Mouse (Mus musculus) gastrocnemius, adult 18-20 months (tissue): ENCODE data around the gene Kcnh6. TPM values are rescaled to one million over a fixed set of nuclear protein-coding genes. Genes with fewer than 3 reads are reported as not detected.
"Not testable (repeated sequence)": the region's sequence is repeated elsewhere in the genome, so short reads cannot be mapped to it uniquely, and the experiment has no call there.

Source experiments
- DNase-seq: peaks from one replicate; pipeline ENCODE4 v3.0.0; 2021; ENCODE audit warnings: low spot score
- total RNA-seq, 2 experiments: library from RNA; stranded (reverse); gene quantifications; 2 replicates each; pipeline ENCODE4 v1.2.3; 2021

Gene Kcnh6
- total RNA-seq, 2 experiments from 2014 or later: not detected

DNA sequence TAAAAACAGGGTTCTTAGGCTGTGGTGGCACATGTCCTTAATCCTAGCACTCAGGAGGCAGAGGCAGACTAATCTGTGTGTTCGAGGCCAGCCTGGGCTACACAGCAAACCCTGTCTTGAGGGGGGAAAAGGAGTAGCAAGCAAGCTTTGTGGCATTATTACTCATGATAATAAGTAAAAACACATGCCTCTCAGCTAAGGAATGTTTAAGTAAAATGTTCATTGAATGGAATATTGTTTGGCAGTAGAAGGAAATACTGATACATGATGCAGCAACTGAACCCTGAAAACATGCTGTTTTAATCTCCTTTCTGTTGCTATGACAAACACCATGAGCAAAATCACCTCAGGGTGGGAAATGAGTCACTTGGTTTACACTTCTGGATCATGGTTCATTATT lies 53.4 kb downstream of the Kcnh6 start:
- DNase-seq: no peak

DNA sequence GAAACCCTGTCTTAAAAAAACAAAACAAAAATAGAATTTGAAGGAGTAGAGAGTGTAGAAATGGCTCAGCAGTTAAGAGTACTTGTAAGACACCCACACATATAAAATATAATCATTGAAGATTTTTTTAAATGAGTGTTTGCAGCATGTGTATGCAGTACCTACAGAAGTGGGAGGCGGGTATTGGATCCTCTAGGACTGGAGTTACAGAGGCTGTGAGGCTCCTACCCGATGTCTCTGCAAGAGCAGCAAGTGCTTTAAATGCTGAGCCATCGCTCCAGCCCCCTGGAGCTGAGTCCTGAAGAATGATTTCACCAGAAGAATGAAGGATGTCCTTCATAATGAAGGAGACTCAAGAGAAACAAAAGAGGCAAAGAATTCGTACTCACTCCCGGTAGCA lies 55.8 kb downstream of the Kcnh6 start:
- no peak for DNase-seq

DNA sequence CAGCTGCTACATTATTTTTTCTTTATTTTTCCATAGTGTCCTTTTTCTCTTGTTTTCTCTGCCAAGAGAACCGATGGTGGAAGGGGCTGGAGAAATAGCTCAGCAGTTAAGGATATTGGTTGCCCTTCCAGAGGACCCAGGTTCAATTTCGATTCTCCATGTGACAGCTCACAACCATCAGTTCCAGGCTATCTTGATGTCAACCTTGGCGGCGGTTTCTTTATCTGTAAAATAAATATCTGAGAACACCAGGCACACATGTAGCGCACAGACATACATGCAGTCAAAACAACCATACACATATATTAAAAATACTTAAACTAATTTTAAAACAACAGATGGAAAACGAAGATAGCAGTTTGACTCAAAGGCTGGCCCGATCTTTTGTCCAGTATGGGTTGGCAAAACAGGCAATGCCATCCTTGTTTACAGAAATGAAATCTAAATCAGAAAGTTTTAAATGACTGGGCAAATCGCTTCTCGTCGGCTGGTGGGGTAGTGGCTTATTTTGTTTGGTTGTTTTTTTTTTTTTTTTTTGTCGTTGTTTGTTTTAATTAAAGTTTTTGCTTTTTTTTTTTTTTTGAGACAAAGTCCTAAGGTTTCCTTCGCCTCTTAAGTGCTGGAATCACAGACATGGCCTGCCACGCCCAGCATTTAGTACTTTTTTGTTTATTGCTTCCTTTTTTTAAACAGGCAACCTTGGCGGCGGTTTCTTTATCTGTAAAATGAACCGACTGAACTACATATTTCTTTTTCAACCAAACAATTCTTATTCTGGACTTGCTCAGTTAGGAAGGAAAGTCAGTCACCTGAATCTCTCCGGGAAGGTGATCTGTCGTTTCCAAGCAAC lies 57.4 kb downstream of the Kcnh6 start:
- no peak for DNase-seq

DNA sequence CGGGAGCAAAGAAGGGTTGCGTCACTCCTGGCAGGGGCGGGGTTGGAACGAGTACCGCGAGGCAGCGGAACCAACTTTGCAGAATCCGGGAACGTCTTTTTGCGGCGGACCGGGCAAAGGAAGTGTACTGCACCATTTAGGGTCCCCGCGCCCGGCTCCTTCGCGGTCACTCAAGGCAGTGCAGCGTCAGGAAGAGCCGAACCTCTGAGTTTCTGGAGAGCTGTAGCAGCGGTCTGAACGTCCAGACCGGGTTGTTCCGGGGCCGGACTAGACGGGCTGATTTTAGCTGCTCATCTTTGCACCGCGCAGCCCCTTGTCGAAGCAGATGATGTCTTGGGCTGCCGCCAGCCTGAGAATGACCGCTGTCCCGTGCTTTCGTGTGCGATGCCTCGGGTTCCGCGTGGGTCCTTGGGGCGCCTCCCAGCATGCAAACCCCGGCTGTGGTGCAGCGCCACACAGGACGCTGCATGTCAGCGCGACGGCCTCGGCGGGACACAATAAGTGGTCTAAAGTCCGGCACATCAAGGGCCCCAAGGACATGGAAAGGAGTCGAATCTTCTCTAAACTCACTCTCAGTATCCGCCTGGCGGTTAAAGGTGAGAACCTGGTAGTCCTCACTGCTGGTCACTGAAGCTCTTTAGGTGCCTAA lies 58.1 kb downstream of the Kcnh6 start, which contains the start of gene Taco1:
Taco1 (plus strand) TSS at position 139 of the 649 bp plus-strand sequence.
- DNase-seq: peak; percentile 97

DNA sequence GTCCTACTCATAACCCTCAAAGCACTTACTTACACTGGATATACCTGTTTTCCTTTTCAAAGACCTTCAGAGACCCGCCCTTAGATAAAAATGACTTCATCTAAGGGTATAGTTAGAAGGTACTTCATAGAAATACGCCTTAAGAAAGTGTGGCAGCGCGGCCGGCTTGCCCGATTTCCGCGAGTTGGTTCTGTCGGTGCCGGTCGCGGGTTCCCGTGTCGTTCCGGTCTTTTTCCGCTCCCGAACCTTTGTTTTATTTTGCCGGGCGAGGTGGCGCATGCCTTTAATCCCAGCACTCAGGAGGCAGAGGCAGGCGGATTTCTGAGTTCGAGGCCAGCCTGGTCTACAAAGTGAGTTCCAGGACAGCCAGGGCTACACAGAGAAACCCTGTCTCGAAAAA lies 58.7 kb downstream of the Kcnh6 start:
- not testable (repeated sequence) for DNase-seq

DNA sequence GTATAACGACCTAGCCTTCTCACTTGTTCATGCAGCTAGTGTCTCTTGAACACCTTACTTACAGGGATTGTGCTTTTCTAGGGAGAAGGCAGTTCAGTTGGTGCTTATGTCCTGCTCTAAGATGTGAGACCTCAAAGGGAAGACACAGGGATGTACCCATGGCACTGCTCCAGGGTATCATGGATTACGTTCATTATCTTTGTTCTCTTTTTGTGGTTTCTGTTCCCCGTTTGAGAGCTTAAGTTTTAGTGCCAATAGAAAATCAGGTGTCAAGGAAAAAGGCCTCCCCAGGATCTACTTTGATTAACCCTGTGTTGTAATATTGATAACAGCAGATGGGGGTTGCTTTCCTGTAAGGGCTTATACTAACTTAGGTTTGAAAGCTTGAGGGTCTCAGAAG lies 65.8 kb downstream of the Kcnh6 start:
- no peak for DNase-seq

DNA sequence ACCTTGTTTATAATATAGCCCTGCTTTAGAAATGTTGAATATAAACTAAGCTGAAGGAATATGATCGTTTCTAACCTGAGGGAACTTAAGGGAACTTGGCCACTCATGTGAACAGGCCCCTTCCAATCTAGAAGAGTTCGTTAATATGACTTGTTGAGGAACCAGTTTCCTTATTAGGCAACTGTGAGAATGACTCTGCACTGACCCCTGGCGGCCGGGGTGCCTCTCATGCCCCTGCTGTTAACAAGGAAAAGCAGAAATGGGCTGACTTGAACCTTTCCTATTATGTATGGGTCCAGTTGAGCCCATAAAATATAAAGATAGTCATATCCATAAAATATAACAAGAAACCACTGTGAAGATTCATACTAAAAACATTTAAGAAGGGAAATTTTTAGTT lies 68.4 kb downstream of the Kcnh6 start:
- DNase-seq: peak; percentile 61

Other genes starting within 250 kb of the Kcnh6 start
- gene Cyb561, start 54.8 kb upstream of the Kcnh6 start, total RNA-seq: 1 to 10 TPM; 3.0 to 3.4 TPM
- gene Ace, start 40.2 kb upstream of the Kcnh6 start, total RNA-seq: 10 to 100 TPM; 19.5 to 19.7 TPM
- not detected for gene Ace3, start 13.4 kb upstream of the Kcnh6 start, total RNA-seq
- 10 to 100 TPM; 24.8 to 25.9 TPM for gene Dcaf7, start 28.7 kb downstream of the Kcnh6 start, total RNA-seq
- gene Taco1, start 57.9 kb downstream of the Kcnh6 start, total RNA-seq: 10 to 100 TPM; 39.7 to 44.4 TPM
- gene Map3k3, start 76.5 kb downstream of the Kcnh6 start, total RNA-seq: 10 to 100 TPM; 20.9 to 23.2 TPM
- gene Gm10840, start 152.7 kb downstream of the Kcnh6 start, total RNA-seq: not detected
- gene Limd2, start 152.7 kb downstream of the Kcnh6 start, total RNA-seq: 1 to 10 TPM; 3.2 to 3.6 TPM
- 10 to 100 TPM; 13.7 to 14.1 TPM for gene Strada, start 194.0 kb downstream of the Kcnh6 start, total RNA-seq
- gene Ccdc47, start 208.2 kb downstream of the Kcnh6 start, total RNA-seq: 10 to 100 TPM; 74.0 to 79.0 TPM
- gene Ddx42, start 208.8 kb downstream of the Kcnh6 start, total RNA-seq: 10 to 100 TPM; 25.8 to 26.2 TPM
- 10 to 100 TPM; 20.7 to 20.9 TPM for gene Ftsj3, start 248.0 kb downstream of the Kcnh6 start, total RNA-seq
- gene Psmc5, start 248.0 kb downstream of the Kcnh6 start, total RNA-seq: 100 to 1,000 TPM; 124 to 135 TPM